Mouse (Mus musculus): ENCODE measurements at regions not wholly inside any gene's neighbourhood (a gene's known extent, or its start where the extent isn't known, plus 50 kb on each side); places are given as distances from the start of the nearest gene placed in this dataset.

- no peak for TF ChIP-seq CTCF (IDR thresholded peaks at IDR 0.05; ENCODE audit: borderline replicate concordance, insufficient read depth, low read length)
- no peak for TF ChIP-seq POLR2A (IDR thresholded peaks at IDR 0.05; ENCODE audit: low read depth, low read length)
Measured at GRCm38 (mm10) chr2:50964062-50964461, 184.8 kb downstream of the Rnd3 start.
